Mouse (Mus musculus) heart, adult 18-20 months (tissue): ENCODE results near the gene Arhgap15. TPM values are rescaled to one million over a fixed set of nuclear protein-coding genes. Genes with fewer than 3 reads are reported as not detected.

Source experiments
- total RNA-seq, 2 experiments: library from RNA; stranded (reverse); gene quantifications; 2 replicates each; pipeline ENCODE4 v1.2.3; 2021

The Arhgap15 gene
- total RNA-seq, 2 experiments from 2014 or later, result 0.62 to 2.1 TPM

Other genes starting within 250 kb of the Arhgap15 start
- under 1 TPM in 1 of 2 experiments, not detected in 1; 0.80 TPM for gene Kynu, start 193.5 kb upstream of the Arhgap15 start, total RNA-seq